Mouse (Mus musculus): ENCODE data around the gene Tpx2. TPM values are rescaled to one million over a fixed set of nuclear protein-coding genes. Genes with fewer than 3 reads are reported as not detected.

Tpx2 gene
- total RNA-seq, 2 experiments from 2014 or later, result 2.5 to 3.0 TPM

DNA sequence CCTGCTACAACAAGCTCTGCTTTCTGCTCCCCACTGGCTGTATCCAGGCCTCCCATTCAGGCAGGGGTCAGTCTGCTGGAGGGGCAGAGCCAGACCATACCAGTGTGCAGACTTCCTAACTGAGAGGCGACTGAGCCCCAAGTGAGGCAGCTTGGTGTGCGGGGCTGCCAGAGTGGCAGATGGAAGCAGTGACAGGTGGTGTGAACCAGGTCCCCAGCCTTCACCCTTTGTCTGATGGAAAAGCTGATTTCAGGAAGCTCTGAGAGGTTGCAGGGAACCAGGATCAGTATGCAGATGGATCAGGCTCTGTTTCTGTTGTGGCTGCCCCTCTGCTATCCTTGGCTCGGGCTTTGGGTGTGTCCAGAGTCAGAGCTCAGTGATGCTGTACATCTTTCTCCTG lies 75.9 kb downstream of the Tpx2 start:
- no peak overlapping the region for H3K27ac ChIP-seq
- H3K4me3 ChIP-seq, result no peak overlapping the region

DNA sequence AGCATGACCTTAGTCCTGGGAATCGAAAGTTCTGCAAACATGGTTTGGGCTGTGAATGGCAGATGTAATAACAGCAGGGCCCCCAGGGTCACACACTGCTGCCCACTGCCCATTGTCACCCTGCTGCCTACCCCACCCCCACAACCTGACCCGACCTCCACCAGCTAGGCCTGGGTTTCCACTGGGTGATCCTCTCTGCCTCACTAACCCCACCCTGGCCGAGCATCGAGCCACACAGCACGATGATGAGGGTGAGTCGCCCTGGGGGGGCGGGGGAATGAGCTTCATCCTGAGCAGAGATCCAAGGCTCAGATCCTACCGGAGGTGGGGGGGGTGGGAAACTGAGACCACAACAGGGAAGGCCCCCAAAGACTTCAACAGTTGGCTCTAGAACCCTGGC lies 76.4 kb downstream of the Tpx2 start:
- Histone ChIP-seq H3K27ac (no peak overlapping the region), H3K4me3 (no peak overlapping the region)
- DNase-seq (ENCODE audit: extremely low spot score in 1 of 2, low spot score in 2 of 2), result no peak
- TF ChIP-seq CTCF (IDR thresholded peaks at IDR 0.05), result no peak
- intact Hi-C loops (cut with DNase I), result no loop called here

More for the DNA sequence above, 75.9 kb downstream of the Tpx2 start:
- intact Hi-C loops (cut with DNase I), result no loop called here
- DNase-seq (ENCODE audit: extremely low spot score in 1 of 2, low spot score in 2 of 2), result no peak
- no peak for TF ChIP-seq CTCF (IDR thresholded peaks at IDR 0.05)

DNA sequence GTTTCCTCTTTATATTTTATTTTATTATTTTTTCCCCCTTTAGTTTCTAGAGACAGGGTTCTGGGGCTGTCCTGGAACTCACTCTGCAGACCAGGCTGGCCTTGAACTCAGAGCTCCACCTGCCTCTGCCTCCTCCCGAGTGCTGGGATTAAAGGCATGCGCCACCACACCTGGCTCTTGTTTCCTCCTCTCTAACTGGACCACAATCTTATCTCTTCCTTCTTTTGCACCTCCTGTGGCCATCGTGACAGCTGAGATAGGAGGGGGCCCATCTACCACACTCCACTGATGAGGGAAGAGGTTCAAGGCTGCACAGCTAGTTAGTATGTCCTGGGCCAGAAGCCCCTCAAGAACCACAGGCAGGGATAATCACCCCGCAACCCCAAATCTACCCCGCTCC lies 76.8 kb downstream of the Tpx2 start:
- intact Hi-C loops (cut with DNase I), result no loop called here
- no peak for DNase-seq (ENCODE audit: extremely low spot score in 1 of 2, low spot score in 2 of 2)
- TF ChIP-seq CTCF (IDR thresholded peaks at IDR 0.05), result no peak
- Histone ChIP-seq H3K27ac (no peak overlapping the region), H3K4me3 (no peak overlapping the region)

DNA sequence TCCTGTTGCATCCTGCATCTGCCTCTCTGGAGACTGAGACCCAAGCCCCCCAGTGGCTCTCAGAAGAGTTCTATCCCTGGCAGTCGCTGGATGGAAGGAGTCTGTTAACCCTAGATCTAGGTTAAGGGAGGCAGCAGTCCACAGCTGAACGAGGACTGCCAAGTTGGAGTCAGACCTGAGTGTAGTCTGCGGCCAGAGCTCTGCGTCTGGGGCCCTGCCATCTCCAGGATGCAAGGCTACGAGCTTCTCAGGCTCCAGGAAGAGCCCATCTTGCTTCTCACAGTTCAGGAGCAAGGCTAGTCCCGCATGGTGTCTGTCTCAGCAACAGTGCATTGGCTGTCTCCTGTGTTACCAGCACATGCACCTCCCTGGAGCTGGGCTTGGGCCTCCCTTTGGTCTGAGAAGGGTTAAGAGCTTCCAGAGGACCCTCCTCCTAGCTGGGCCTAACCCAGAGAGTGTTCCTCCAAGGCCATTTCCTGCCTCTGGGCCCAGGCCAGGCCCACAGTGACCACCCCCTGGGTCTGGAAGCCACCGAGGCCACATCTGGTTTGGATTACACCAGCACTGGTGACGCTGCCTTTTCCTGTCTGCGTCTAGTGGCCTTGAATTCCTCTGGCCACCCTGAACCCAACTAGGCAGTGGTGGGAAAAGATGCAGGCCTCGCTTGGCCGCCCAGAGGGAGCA lies 77.6 kb downstream of the Tpx2 start:
- no peak for DNase-seq (ENCODE audit: extremely low spot score in 1 of 2, low spot score in 2 of 2)
- no peak for TF ChIP-seq CTCF (IDR thresholded peaks at IDR 0.05)
- H3K4me3 ChIP-seq, result no peak overlapping the region
- intact Hi-C loops (cut with DNase I), result no loop called here
- H3K27ac ChIP-seq, result no peak overlapping the region

DNA sequence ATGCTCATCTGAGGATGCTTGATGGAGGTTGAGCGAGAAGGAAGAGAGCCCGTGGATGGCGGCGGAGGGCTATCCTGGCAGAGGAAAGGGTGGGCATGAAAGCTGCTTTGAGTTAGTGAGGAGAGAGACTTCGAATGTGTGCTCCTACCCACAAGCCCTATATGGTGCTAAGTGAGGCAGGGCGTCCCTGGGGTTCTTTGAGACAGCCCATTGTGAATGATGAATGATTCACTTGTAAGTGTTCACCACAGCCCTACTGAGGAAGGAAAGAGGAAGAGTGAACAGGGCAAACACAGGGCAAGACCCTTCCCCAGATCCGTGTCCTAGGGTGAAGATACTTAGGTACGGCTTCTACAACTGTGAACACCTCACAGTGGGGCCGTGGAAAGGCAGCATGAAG lies 79.1 kb downstream of the Tpx2 start:
- no peak for TF ChIP-seq CTCF (IDR thresholded peaks at IDR 0.05)
- DNase-seq (ENCODE audit: extremely low spot score in 1 of 2, low spot score in 2 of 2), result no peak
- Histone ChIP-seq H3K27ac (no peak overlapping the region), H3K4me3 (no peak overlapping the region)
- intact Hi-C loops (cut with DNase I), result no loop called here

DNA sequence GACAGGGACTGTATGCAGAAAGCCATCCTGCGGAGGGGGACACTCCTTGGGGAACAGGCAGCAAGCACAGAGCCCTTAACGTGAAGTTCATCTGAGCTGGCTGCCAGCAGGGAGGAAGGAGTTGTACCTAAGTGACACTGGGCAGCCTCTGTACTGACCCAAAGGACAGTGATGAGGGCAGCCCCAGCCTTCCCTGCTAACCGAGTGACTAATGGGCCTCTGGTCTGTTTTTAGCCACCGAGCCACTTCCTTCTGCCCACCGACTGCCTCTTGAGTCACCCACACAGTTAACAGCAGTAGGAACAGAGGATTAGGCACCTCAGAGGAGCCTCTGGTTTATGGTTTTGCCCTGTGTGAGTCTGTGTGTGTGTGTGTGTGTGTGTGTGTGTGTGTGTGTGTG lies 79.6 kb downstream of the Tpx2 start:
- DNase-seq (ENCODE audit: extremely low spot score in 1 of 2, low spot score in 2 of 2), result peak in 1 of 2 experiments; percentile 18
- Histone ChIP-seq H3K27ac (no peak overlapping the region), H3K4me3 (no peak overlapping the region)
- TF ChIP-seq CTCF (IDR thresholded peaks at IDR 0.05), result no peak
- intact Hi-C loops (cut with DNase I), result no loop called here

DNA sequence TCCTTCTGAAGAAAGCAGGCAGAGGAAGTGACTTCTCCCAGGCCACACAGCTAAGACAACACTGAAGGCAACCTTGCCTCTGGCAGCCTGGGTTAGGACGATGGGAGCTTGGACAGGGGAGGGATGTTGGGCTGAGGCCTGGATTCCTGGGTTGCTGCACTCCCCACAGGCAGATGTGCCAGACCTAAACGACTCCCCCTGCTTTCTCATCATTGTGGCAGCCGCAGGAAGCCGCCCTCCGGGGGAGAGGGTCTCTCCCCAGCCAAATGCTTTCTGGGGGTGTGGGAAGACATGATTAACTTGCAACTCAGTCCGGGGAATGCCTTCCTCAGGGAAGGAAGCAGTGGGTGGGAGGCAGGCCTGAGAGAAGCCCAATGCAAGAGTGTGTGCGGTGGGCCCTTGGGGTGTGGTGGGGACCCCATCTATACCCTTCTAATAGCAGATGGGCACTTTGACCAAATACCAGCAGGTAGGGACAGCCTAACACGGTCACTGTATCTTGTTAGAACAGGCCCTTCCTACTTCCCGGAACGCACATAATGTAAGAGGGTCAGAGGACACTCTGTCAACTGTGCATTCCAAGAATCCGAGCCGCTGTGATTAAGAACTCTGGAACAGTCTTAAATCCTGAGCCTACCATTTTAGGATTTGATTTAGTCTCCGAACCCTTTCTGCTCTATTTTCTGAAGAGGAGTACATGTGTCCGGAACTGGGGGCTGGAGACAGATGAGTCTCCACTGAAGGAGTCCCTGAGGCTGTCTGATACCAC lies 80.6 kb downstream of the Tpx2 start:
- TF ChIP-seq CTCF (IDR thresholded peaks at IDR 0.05), result no peak
- Histone ChIP-seq H3K4me3 (no peak overlapping the region), H3K27ac (no peak overlapping the region)
- intact Hi-C loops (cut with DNase I), result no loop called here
- DNase-seq (ENCODE audit: extremely low spot score in 1 of 2, low spot score in 2 of 2), result no peak

DNA sequence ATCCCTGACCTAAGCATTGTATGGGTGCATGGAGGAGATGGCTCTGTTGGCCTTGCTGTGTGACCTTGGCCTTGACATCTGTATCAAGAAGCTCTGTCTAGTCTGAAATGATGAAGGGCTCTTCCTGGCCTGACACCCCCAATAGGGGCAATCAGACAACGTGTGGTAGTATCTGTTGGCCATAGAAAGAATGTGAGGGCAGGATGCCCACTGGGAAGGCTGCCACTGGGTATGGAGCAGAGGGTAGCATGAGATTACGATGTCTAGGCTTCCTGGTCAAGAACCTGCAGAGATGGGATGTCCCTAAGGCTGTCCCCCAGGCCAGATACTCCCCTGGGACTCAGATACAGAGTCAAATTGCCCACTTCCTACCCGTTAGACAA lies 81.2 kb downstream of the Tpx2 start:
- Histone ChIP-seq H3K27ac (no peak overlapping the region), H3K4me3 (no peak overlapping the region)
- TF ChIP-seq CTCF (IDR thresholded peaks at IDR 0.05), result no peak
- no peak for DNase-seq (ENCODE audit: extremely low spot score in 1 of 2, low spot score in 2 of 2)
- intact Hi-C loops (cut with DNase I), result no loop called here

DNA sequence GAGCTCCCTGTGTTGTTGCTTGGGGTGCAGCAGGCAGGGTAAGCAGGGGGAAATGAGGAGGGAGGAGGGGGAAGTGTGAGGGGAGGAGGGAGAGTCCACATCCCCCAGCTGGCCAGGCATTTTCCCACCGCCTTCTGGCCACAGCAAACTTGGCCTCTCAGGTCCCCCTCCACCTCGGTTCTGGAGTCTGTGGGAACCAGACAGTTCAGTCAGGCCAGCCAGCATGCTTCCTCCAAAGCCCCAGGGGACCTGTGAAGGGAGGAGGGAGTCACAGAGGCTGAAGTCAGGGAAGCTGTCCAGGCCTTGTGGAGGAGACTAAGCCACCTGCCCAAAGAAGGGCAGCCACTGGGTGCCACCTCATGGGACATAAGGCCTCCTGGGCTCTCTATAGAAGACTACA lies 82.5 kb downstream of the Tpx2 start:
- no peak for DNase-seq (ENCODE audit: extremely low spot score in 1 of 2, low spot score in 2 of 2)
- Histone ChIP-seq H3K4me3 (no peak overlapping the region), H3K27ac (no peak overlapping the region)
- no peak for TF ChIP-seq CTCF (IDR thresholded peaks at IDR 0.05)
- intact Hi-C loops (cut with DNase I), result no loop called here

DNA sequence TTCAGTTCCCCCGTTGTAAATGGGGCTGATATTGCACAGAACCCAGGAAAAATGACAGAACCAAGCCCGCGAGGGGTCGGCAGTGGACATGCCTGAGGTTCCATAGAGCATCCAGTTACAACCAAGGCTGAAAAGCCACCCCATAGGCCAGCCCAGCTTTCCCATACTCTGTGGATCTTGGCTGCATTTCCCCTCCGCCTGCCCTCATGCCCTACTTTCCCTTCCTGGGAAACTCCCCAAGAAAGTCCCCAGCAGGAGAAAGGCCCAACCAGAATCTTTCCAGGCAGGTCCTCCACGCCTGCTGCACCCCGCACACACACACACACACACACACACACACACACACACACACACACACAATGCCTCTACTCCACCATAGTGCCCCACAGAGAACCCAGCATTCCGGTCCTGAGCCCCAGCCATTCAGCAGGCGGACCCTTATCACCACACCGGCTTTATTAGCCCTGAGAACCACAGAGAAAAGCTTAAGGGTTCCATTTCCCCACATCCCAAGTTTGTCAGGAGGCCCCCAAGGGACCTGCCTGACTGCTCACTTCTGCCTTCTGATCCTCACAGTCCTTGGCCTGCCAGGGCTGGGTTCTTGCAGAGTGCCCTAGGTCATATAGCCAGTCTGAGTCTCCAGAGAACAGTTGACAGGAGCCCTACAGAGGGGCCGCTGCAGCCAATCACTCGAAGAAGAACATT lies 83.8 kb downstream of the Tpx2 start:
- intact Hi-C loops (cut with DNase I), result no loop called here
- Histone ChIP-seq H3K4me3 (no peak overlapping the region), H3K27ac (no peak overlapping the region)
- DNase-seq (ENCODE audit: extremely low spot score in 1 of 2, low spot score in 2 of 2), result no peak
- TF ChIP-seq CTCF (IDR thresholded peaks at IDR 0.05), result no peak

DNA sequence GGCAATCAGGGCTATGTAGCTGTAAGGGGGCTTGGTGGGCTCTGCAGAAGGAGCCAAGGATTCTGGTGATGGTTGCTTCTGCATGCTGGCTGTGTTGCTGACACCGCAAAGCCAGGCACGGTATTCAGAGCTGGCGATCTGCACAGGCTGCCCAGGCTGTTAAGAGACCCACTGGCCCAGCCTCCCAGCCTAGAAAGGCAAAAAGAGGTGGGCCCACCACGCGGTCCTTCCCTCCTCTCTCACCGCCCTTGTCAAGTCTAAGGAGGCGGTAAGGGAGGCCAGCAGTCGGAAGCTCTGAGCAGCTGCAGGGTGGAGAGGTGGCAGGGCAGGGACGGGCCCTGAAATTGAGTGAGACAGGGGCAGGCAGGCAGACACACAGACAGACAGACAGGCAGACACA lies 85.3 kb downstream of the Tpx2 start, which contains the start of gene Foxs1:
Gene Foxs1 (minus strand): TSS at position 161 of the 400 bp plus-strand sequence.
- no peak within 1 kb of the TSS for H3K4me3 ChIP-seq
- no peak for DNase-seq (ENCODE audit: extremely low spot score in 1 of 2, low spot score in 2 of 2)
- no peak for TF ChIP-seq CTCF (IDR thresholded peaks at IDR 0.05)
- no peak within 1 kb of the TSS for H3K27ac ChIP-seq
- intact Hi-C loops (cut with DNase I), result no loop called here

DNA sequence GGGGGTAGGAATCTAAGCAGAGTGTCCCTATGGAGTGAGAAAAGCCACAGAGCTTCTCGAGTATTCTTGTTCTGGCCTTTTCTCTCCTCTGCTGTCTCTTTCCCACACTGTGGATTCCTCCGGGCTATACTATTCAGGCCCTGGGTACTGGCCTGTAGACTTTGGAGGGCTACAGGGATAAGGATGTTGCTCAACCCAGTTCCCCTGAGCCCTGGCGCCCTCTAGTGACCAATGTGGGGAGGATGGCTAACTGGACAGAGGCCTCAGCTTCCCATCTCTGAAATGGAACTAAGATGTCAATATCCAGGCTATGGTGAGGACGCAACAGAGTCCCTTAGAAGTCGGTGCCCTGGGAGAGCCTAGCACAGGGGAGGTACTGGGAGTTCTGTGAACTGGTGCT lies 85.8 kb downstream of the Tpx2 start:
- no peak overlapping the region for H3K4me3 ChIP-seq
- intact Hi-C loops (cut with DNase I), result no loop called here
- TF ChIP-seq CTCF (IDR thresholded peaks at IDR 0.05), result peak; percentile 65
- no peak overlapping the region for H3K27ac ChIP-seq
- DNase-seq (ENCODE audit: extremely low spot score in 1 of 2, low spot score in 2 of 2), result peak in 1 of 2 experiments; percentile 58
